Mouse (Mus musculus) C3H10T1/2 (cell line): Measurements from ENCODE around the gene Retreg2. TPM values are rescaled to one million over a fixed set of nuclear protein-coding genes. Genes with fewer than 3 reads are reported as not detected.

Source experiments
- polyA plus RNA-seq, 2 experiments: library from polyadenylated mRNA; unstranded; fragments of >200 nt; fragmentation: generic; extraction: Trizol; gene quantifications; one replicate each; pipeline ENCODE4 v1.2.1; 2012; ENCODE audit warnings: missing spikeins in 2 of 2

Gene Retreg2
- 10 to 100 TPM; 41.2 to 57.7 TPM for polyA plus RNA-seq

DNA sequence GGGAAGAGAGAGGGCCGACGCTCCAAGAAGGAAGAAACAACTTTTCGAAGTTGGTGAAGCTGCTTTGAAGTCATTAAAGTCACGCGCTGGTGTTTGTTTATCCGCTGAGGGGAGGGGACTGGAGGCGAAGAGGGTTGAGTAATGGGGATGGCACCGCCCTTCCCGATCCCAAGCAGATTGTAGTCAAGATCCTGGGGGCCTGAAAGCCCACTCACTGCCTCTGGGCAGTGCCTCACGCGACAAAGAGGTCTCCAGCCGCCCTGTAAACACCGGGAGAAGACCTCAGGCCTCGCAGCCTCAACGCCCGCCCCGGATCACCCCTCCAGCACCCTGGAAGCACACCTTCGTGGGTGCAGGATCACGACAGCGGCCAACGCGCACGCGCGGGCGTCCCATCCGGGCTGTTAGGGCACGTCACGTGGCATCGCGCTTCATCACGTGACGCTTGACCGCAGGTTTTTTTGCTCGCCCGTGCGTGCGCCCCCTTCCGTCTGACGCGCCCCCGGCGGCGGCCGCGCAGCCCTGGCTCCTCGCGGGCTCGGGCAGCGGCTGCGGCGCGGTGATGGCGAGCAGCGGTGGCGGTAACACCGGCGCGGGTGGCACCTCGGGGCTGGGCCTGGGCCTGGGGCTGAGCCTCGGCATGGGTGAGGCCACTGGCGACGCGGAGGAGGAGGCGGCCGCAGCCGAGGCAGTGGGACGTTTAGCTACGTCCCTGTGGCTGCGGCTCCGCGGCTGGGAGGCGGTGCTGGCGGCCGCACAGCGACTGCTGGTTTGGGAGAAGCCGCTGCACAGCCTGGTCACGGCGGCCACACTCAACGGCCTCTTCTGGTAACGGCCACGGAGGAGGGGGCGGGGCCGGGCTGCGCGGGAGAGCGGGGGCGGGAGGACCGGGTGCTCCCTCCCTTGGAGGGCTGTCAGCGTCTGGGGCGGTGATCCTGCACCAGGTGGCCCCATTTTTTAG lies at the start of gene Retreg2, which contains the start of gene Cnppd1:
Gene Retreg2, plus strand, starts transcription at position 478 of the 961 bp plus-strand sequence.
Gene Cnppd1, minus strand, starts transcription at position 411 of the 961 bp plus-strand sequence.

DNA sequence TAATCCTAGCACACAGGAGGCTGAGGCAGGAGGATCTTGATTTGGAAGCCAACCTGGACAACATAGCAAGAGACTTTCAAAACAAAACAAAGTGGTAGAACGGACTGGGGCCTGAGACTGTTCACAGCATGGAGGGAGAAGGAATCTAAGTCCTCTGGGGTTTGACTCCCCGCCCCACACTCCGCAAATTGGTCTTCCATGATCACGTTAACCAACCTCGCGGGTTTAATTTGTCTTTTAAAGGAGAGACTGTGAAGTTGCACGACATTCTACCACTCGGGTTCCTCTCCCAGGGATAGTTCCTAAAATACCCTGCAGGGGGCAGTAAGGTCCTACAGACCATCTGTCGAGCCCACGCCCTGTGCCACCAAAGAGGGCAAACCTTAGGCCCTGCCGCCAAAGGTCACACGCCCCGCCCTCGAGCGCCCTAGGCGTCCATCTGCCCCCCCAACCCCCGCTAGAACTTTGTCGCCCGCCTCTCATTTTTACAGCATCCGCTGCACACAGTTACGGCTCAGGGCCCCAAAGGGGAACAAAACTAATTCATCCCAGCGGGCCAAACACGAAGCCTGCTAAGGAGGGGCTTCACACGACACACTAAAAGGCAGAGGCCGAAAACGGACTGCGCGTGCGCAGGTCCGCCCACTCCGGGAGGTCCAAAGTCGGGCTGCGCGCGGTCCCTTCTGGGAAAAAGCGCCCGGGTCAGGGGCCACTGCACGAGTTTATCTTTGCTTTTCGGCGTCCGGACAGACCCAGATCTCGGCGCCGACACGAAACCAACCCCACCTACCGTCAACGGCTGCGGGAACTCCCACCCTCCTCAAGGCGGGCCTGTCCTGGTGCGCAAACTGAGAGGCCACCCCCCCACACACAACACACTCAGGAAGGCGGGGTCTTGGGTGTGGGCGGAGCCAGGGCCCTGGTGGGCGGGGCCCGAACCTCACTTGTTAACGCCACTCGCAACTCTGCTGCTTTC lies 17.9 kb upstream of the Retreg2 start, which contains the start of gene Nhej1:
Gene Nhej1, minus strand, starts transcription at position 855 of the 976 bp plus-strand sequence.

DNA sequence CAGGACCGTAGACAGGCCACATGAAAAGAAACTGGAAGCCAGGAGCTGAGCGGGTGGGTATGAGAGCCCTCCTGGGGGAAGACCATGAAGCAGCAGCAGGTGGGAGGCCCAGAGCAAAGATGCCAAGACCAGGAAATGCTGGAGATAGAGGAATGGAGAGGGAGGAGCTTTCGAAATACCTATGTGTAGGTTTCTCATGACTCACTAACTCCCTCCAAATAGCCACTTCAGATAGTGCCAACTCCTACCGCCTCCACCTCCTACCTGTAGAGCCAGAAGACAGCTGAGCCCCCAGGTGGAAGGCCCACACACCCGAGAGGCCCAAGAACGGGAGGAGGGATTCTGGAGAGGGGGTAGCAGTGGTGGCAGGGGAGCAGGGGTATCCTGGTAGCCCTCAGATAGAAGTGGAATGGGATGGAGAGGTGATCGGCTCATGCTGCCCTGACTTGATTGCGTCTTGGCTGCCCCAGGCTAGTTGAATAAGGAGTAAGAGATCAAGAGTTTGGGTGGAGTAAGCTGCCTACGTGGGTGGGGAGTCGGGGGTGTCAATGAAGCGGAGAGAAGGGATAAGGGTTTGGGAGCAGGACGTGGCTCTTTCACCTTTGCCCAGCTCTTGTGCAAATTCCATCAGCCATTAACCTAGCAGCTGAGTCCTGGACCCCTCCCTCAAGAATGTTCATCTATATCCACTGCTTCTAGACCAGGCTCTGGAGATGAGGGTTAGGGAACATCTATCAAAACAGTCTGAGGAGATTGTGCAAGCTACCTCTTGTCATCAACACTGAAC lies 9.0 kb upstream of the Retreg2 start, which contains the start of gene Slc23a3:
Gene Slc23a3, minus strand, starts transcription at position 470 of the 787 bp plus-strand sequence.

DNA sequence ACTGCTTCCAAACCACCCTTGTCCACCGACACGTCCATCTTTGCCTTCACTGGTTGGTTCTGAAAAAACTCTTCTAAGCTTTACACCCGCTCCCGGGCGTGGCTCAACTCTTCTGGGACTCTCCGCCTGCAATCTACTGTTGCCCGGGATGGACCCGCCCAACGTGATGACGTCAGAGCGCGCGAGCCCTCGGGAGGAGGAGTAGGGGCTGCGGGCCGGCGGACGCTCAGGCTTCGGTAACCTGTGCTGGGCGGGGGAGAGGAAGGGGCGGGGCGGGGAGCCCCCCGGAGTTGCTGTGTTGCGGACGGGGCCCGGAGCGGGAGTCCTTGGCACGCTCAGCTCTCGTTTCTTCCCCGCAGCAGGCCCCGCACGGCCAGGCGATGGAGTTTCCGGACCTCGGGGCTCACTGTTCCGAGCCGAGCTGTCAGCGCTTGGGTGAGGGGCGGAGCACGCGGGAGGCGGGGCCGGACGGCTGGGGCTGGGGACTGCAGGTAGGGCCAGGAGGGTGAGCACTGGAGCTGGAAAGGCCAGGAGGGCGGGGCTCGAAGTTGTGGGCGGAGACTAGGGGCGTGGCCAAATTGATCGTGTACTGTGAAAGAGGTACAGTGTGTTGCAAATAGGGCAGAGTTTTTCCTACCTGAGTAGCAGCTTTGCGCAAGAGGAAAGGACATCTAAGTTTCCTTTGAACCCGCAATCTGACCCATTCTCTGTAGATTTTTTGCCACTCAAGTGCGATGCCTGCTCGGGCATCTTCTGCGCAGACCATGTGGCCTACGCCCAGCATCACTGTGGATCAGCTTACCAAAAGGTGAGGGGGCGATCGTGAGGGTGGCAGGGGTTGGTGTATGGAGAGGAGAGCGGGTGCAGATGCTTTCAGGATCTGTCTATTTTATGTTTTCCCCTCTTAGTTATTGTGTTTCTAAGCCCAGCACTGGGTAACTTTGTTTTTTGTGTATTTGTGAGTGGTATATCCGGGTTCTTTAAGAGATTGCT lies 26.2 kb downstream of the Retreg2 start, which contains the start of gene Zfand2b:
Gene Zfand2b, plus strand, starts transcription at position 175 of the 993 bp plus-strand sequence.

DNA sequence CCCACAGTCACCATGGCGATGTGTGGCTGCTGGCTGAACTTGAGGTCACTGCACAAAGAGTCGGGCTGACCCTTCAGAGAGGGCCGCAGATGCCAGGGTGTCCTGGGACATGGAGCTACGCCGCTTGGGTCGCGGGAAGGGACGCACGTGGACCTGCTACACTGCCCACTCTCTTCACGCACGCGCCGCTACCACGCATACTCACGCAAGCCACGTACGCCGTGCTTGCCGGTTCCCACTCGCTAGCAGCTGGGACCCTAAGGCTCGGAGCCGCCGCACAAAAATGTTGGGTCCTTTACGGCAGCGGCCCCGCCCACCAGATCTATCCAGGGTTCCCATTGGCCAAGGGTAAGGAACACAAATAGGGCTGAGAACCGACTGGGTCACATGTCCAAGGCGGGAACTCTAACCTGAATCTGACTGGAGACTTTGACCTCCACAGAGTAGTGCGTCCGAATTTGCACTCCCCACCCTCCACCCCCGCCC lies 37.6 kb downstream of the Retreg2 start, which contains the start of gene Abcb6:
Gene Abcb6, minus strand, starts transcription at position 288 of the 486 bp plus-strand sequence.

DNA sequence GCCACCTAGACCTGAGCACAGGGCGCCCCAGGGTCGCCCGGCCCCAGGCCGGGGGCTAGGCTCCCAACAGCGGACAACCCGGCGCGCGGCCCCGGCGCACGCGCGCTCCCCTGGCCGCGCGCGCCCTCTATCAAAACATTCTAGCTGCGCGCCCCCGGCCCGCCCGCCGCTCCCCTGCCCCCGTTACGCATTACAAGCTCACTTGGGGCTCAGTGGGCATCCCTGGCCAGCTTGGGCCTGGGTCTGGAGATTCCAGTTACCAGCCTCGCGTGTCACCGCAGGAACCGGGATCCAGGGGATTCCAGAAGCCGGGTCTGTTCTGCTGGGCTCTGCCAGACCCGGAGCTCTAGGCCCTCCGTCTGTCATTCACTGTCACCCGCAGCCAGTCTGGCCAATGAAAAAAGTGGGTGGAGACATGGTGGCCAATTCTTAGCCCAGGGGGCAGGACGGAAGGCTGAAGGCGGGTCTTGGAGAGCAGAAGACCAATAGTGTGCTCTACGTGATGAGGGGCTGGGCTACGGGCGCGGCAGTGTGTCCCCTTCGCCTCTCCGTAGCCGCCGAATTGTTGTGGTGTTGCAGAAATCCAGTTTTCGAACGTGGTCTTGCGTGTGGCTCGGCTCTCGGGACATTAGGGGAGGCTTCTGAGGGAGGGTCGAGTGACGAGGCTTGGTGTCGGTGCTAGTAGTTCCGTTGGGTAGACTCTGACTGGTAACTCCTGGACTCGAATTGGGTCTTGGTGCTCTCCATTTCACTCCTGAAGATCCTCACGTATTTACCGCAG lies 49.2 kb downstream of the Retreg2 start, which contains the start of the genes Ankzf1 and Atg9a:
Gene Ankzf1, plus strand, starts transcription at position 530 of the 781 bp plus-strand sequence.
Gene Atg9a, minus strand, starts transcription at position 575 of the 781 bp plus-strand sequence.

Other genes with a start within 250 kb of the Retreg2 start
- gene Cryba2, start 249.6 kb upstream of the Retreg2 start, polyA plus RNA-seq = not detected
- gene Cfap65, start 207.2 kb upstream of the Retreg2 start, polyA plus RNA-seq = under 1 TPM in 1 of 2 experiments, not detected in 1; 0.01 TPM
- under 1 TPM; 0.02 to 0.12 TPM for gene Ihh, start 191.1 kb upstream of the Retreg2 start, polyA plus RNA-seq
- 1 to 10 TPM; 6.5 to 6.6 TPM for gene Nhej1, start 17.6 kb upstream of the Retreg2 start, polyA plus RNA-seq
- under 1 TPM; 0.01 to 0.46 TPM for gene Slc23a3, start 8.9 kb upstream of the Retreg2 start, polyA plus RNA-seq
- 10 to 100 TPM; 21.7 to 39.3 TPM for gene Cnppd1, start 67 bp upstream of the Retreg2 start, polyA plus RNA-seq
- 10 to 100 TPM; 35.1 to 38.6 TPM for gene Zfand2b, start 25.9 kb downstream of the Retreg2 start, polyA plus RNA-seq
- 10 to 100 TPM in 1 of 2 experiments, 1 to 10 TPM in 1; 8.1 to 19.2 TPM for gene Abcb6, start 37.6 kb downstream of the Retreg2 start, polyA plus RNA-seq
- 1 to 10 TPM; 3.5 to 6.8 TPM for gene Ankzf1, start 49.4 kb downstream of the Retreg2 start, polyA plus RNA-seq
- gene Atg9a, start 49.4 kb downstream of the Retreg2 start, polyA plus RNA-seq = 10 to 100 TPM; 13.1 to 26.6 TPM
- gene Glb1l, start 68.0 kb downstream of the Retreg2 start, polyA plus RNA-seq = 1 to 10 TPM in 1 of 2 experiments, under 1 TPM in 1; 0.15 to 7.5 TPM
- gene Stk16, start 68.1 kb downstream of the Retreg2 start, polyA plus RNA-seq = 100 to 1,000 TPM in 1 of 2 experiments, 10 to 100 TPM in 1; 77.1 to 116 TPM
- 100 to 1,000 TPM in 1 of 2 experiments, 1 to 10 TPM in 1; 6.5 to 102 TPM for gene Tuba4a, start 77.1 kb downstream of the Retreg2 start, polyA plus RNA-seq
- gene A630095N17Rik, start 89.3 kb downstream of the Retreg2 start, polyA plus RNA-seq = not detected
- gene Dnajb2, start 93.6 kb downstream of the Retreg2 start, polyA plus RNA-seq = 10 to 100 TPM; 17.9 to 34.8 TPM
- under 1 TPM; 0.26 to 0.82 TPM for gene Ptprn, start 121.7 kb downstream of the Retreg2 start, polyA plus RNA-seq
- not detected for gene Resp18, start 135.6 kb downstream of the Retreg2 start, polyA plus RNA-seq
- gene Dnpep, start 175.2 kb downstream of the Retreg2 start, polyA plus RNA-seq = 100 to 1,000 TPM in 1 of 2 experiments, 10 to 100 TPM in 1; 81.6 to 131 TPM
- 1 to 10 TPM; 1.0 to 1.3 TPM for gene Des, start 217.6 kb downstream of the Retreg2 start, polyA plus RNA-seq
- 10 to 100 TPM in 1 of 2 experiments, 1 to 10 TPM in 1; 7.3 to 31.3 TPM for gene Speg, start 232.5 kb downstream of the Retreg2 start, polyA plus RNA-seq